Mouse (Mus musculus) heart, embryonic 11.5 days (tissue): Measurements from ENCODE around the gene Kcnb1. TPM values are rescaled to one million over a fixed set of nuclear protein-coding genes. Genes with fewer than 3 reads are reported as not detected.

ENCODE experiments used
- ATAC-seq: fragments of 200-750 bp; cut with Nextera tagmentation; replicated peaks from 2 replicates; pipeline ENCODE4 v1.8.0; 2017; ENCODE audit warnings: moderate library complexity; ENCODE audit not compliant: insufficient number of reproducible peaks, low FRiP score, low TSS enrichment
- H3K27ac ChIP-seq: fragments of 300-500 bp; sonication (generic); 2 replicates; pipeline ENCODE4 v1.5.1; 2014; ENCODE audit warnings: mild to moderate bottlenecking, low read depth, low read length
- H3K27me3 ChIP-seq: fragments of 300-500 bp; sonication (generic); 2 replicates; pipeline ENCODE4 v1.6.1; 2014; ENCODE audit warnings: mild to moderate bottlenecking, low read length, mixed read lengths; ENCODE audit not compliant: control insufficient read depth, insufficient read depth
- H3K36me3 ChIP-seq: fragments of 300-500 bp; sonication (generic); 2 replicates; pipeline ENCODE4 v1.6.1; 2014; ENCODE audit warnings: mild to moderate bottlenecking, low read length, moderate library complexity, mixed read lengths; ENCODE audit not compliant: control insufficient read depth, insufficient read depth
- H3K4me1 ChIP-seq: fragments of 300-500 bp; sonication (generic); 2 replicates; pipeline ENCODE4 v1.6.1; 2014; ENCODE audit warnings: low read length; ENCODE audit not compliant: control insufficient read depth, insufficient read depth
- H3K4me2 ChIP-seq: fragments of 300-500 bp; sonication (generic); 2 replicates; pipeline ENCODE4 v1.6.1; 2014; ENCODE audit warnings: mild to moderate bottlenecking, moderate library complexity
- H3K4me3 ChIP-seq: fragments of 300-500 bp; sonication (generic); 2 replicates; pipeline ENCODE4 v1.5.1; 2014; ENCODE audit warnings: low read depth, low read length
- H3K9ac ChIP-seq: fragments of 300-500 bp; sonication (generic); 2 replicates; pipeline ENCODE4 v1.6.1; 2014; ENCODE audit warnings: mild to moderate bottlenecking, low read depth, low read length, moderate library complexity
- H3K9me3 ChIP-seq: fragments of 300-500 bp; sonication (generic); replicated peaks from 2 replicates; pipeline ENCODE4 v1.6.1; 2016; ENCODE audit warnings: low read length; ENCODE audit not compliant: control insufficient read depth
- WGBS: fragments of 180-500 bp; shearing (Covaris S2); extraction: QIAGEN DNeasy Blood & Tissue Kit; methylation state at CpG from one replicate; pipeline ENCODE4 v1.1.7; 2014; ENCODE audit not compliant: insufficient replicate concordance; 5-methylcytosine and 5-hydroxymethylcytosine counted together
- polyA plus RNA-seq: library from polyadenylated mRNA; unstranded; fragments of >200 nt; fragmentation: Nextera tagmentation; extraction: Ambion mirVana; gene quantifications from 2 replicates; pipeline ENCODE4 v1.2.1, GENCODE M21; 2014

Gene Kcnb1
- polyA plus RNA-seq, 1 experiment from 2014 or later = 0.16 TPM

DNA sequence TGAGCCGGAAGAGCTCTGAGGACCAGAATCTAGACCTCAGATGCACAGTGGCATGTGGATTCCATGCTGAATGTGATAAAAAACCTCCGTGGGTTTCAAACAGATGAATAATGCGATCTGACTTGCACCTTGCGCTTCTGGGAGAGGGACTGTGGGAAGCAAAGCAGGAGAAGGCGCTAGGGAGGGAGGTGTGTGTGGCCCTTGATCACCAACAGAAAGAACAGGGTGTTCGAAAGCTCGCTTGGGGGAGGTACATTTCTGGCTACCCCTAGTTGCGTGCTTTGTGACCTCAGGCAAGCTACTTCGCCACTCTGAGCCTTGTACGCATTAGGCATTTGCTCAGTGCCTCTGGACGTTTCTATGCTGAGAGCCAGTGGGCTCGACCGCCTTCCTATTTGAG lies 4.0 kb downstream of the Kcnb1 start:
- no peak overlapping the region for H3K4me3 ChIP-seq
- H3K9me3 ChIP-seq = no peaks in the 10 kb centered on the region
- H3K36me3 ChIP-seq = no peaks in the 10 kb centered on the region
- H3K27me3 ChIP-seq = peaks cover 60% of the 10 kb centered on the region
- H3K9ac ChIP-seq = no peak overlapping the region
- H3K27ac ChIP-seq = no peak overlapping the region
- no peak for ATAC-seq
- no peak overlapping the region for H3K4me2 ChIP-seq
- WGBS = 46% methylated on average over 13 of the region's 13 CpGs
- H3K4me1 ChIP-seq = peaks cover 13% of the 10 kb centered on the region

DNA sequence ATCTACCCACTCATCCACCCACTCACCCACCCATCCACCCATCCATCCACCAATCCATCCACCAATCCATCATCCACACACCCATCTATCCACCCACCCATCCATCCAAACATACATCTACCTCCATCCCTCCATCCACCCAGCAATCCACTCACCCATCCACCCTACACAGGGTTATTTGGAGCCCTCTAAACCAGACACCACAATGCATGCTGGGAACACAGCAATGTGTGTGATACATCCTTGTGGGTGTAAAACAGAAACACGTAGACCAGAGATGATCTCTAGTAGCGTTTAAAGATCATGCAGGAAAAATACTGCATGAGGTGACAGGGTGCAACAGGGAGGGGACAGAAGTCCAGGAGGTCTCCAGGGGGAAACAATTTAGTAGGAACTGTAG lies 4.5 kb downstream of the Kcnb1 start:
- Histone ChIP-seq H3K4me3 (no peak overlapping the region), H3K36me3 (no peaks in the 10 kb centered on the region), H3K4me2 (no peak overlapping the region), H3K27ac (no peak overlapping the region), H3K27me3 (peaks cover 54% of the 10 kb centered on the region), H3K9ac (no peak overlapping the region), H3K4me1 (peaks cover 13% of the 10 kb centered on the region), H3K9me3 (no peaks in the 10 kb centered on the region)
- WGBS = 80% methylated on average over 2 of the region's 2 CpGs
- ATAC-seq = no peak

DNA sequence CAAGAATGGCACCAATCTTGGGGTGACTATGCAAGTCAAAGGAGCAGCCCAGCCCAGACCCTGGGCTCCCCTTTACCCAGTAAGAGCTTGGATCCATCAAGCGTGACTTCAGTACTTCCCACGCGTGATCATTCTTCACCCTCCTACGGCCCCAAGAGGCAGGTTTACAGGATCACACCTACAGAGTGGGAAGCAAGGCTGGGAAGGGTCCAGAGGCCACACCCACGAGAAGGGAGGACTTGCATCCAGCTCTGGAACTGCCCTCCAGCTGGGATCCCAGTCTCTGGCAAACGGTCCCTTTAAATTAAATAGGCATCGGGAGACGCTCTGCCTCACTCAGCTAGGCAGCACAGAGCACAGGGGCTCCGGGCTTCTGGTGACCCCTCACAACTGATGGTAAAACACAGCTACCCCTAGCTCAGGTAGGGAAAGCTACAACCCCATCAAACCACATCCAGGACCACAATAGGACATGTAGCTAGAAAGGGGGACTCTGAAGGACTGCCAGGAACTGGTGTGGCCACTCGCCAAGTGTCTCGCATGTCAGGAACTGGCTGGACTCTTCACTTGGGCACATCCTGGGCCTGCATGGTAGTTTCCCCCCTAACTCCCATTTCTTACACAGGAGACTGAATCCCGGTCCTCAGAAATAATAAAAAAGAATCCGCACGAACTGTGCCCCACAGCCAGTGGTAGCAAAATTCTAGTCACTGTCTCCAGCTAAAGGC lies 8.1 kb downstream of the Kcnb1 start:
- no peak overlapping the region for H3K4me3 ChIP-seq
- no peaks in the 10 kb centered on the region for H3K9me3 ChIP-seq
- no peaks in the 10 kb centered on the region for H3K36me3 ChIP-seq
- H3K27me3 ChIP-seq = peaks cover 20% of the 10 kb centered on the region
- ATAC-seq = no peak
- H3K4me2 ChIP-seq = no peak overlapping the region
- no peak overlapping the region for H3K27ac ChIP-seq
- H3K9ac ChIP-seq = no peak overlapping the region
- WGBS = 76% methylated on average over 14 of the region's 14 CpGs
- no peaks in the 10 kb centered on the region for H3K4me1 ChIP-seq

DNA sequence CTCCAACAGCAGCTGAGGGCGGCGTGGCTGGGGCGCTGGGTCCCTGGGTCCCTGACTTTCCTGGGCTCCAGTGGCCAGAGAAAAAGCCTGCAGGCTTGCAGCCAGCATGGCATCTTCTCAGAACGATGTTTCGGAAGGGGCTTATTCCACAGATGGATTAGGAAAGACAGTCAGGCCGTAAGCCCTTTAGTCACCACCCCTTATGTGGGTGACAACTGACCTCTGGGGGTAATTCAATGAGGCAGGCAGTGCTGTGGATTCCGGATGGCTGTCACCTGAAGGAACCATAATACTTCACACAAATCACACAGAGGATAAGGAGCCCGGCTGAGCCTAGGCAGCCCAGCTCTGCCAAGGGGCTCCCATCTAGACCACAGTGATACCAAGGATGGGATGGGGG lies 8.9 kb downstream of the Kcnb1 start:
- Histone ChIP-seq H3K27ac (no peak overlapping the region), H3K9ac (no peak overlapping the region), H3K4me2 (no peak overlapping the region), H3K9me3 (no peaks in the 10 kb centered on the region), H3K4me3 (no peak overlapping the region), H3K36me3 (no peaks in the 10 kb centered on the region), H3K27me3 (peaks cover 14% of the 10 kb centered on the region), H3K4me1 (no peaks in the 10 kb centered on the region)
- ATAC-seq = no peak
- WGBS = 74% methylated on average over 8 of the region's 8 CpGs

DNA sequence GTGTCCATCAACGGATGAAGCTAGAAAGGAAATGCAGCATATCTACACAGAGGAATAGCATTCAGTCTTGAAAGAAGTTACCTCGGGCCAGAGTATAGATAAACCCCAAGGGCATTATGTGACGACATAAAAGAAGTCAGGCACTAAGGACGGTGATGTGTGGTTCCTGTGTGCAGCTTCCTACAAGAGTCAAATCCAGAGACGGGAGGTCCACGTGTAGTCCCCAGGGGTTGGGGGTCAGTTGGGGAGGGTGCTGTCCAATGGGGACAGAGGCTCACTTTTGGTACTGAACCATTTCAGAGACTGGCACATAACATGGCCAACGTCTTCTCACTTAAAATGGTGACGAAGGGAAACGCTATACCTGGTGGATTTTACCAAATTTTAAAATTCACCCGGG lies 10.7 kb downstream of the Kcnb1 start:
- no peak overlapping the region for H3K9ac ChIP-seq
- no peaks in the 10 kb centered on the region for H3K9me3 ChIP-seq
- ATAC-seq = no peak
- H3K4me3 ChIP-seq = no peak overlapping the region
- no peak overlapping the region for H3K27ac ChIP-seq
- H3K4me1 ChIP-seq = no peaks in the 10 kb centered on the region
- peaks cover 1% of the 10 kb centered on the region; the same call in 1 of the 2 replicates for H3K27me3 ChIP-seq
- H3K4me2 ChIP-seq = no peak overlapping the region
- no peaks in the 10 kb centered on the region for H3K36me3 ChIP-seq
- 82% methylated on average over 10 of the region's 10 CpGs for WGBS

DNA sequence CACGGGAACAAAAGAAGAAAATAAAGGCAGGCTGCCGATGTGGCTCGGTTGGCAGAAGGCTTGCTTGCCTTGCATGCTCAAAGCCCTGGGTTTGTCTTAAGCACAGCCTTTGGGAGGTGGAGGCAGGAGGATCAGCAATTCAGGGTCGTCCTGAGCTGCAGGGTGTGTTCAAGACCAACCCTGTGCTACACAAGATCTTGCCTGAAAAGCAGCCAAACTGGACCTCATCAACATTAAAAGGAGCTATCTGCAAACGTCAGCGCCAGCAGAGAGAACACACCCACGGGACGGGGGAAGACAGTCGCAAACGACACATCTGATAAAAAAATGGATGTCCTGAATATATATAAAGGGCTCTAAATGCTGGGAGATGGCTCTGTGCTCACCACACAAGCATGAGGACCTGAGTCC lies 12.7 kb downstream of the Kcnb1 start:
- Histone ChIP-seq H3K9me3 (no peaks in the 10 kb centered on the region), H3K4me1 (no peaks in the 10 kb centered on the region), H3K27ac (no peak overlapping the region), H3K9ac (no peak overlapping the region), H3K4me2 (no peak overlapping the region), H3K27me3 (no peaks in the 10 kb centered on the region; the same call in 1 of the 2 replicates), H3K4me3 (no peak overlapping the region), H3K36me3 (no peaks in the 10 kb centered on the region)
- no peak for ATAC-seq
- 59% methylated on average over 10 of the region's 10 CpGs for WGBS

DNA sequence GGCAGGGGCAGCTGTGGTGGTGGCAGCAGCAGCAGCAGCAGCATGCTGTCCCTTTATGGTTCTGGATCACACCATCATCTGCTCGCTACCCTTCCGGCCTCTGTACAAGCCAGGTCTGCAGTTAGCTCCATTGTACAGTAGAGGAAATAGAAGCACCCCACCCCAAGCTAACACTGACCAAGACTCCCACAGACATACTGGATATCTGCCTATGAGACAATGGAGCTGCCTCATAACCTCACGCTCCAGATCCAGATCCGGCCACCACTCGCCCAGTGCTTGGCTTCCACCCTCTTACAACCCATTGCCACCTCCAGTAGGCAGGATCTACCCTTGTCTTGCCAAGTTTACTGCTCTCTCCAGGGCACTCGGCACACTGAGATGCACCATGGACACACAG lies 14.7 kb downstream of the Kcnb1 start:
- no peaks in the 10 kb centered on the region; the same call in 1 of the 2 replicates for H3K27me3 ChIP-seq
- ATAC-seq = no peak
- no peaks in the 10 kb centered on the region for H3K4me1 ChIP-seq
- H3K4me2 ChIP-seq = no peak overlapping the region
- H3K36me3 ChIP-seq = no peaks in the 10 kb centered on the region
- H3K9ac ChIP-seq = no peak overlapping the region
- no peak overlapping the region for H3K27ac ChIP-seq
- H3K4me3 ChIP-seq = no peak overlapping the region
- H3K9me3 ChIP-seq = no peaks in the 10 kb centered on the region
- WGBS = 84% methylated on average over 6 of the region's 6 CpGs

DNA sequence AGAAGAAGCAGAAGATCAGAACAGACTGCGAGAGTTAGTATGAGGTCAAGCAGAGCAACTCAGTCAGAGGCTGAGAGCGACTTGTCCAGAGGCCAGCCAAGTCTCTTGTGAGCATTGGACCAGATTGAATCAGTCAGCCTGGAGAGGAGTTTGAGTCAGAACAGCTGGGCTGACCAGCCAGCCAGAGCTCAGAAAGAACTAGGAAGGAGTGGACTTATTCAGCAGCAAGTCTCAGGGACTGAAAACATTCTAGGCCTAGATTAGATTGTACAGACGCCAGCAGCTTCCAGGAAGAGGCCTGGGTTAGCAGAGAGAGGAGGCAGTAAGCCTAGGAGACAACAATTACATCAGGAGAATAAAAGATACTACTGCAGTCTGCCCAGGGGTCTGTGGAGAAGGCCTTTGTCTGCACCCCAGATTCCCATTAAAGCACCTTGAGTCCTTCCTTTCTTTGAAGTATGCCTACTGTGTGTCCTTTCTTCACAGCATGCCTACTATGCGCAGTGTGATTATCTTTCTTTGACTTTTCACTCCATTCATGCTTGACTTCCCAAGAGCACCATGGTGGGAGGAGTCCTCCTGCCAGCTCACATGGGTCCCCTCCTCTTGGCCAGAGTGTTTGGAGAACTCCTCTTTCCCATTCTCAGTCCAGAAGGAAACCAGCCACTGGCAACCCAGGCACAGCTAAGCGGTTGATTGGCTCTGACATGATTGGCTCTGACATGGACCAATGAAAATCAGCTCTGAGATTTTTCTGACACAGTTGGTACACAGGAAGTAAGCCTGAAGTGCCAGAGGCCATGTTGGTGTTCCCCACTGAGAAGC lies 16.7 kb downstream of the Kcnb1 start:
- ATAC-seq = no peak
- no peak overlapping the region for H3K27ac ChIP-seq

More for the DNA sequence above, 16.7 kb downstream of the Kcnb1 start:
- WGBS = 62% methylated on average over 5 of the region's 5 CpGs
- Histone ChIP-seq H3K9ac (no peak overlapping the region), H3K9me3 (no peaks in the 10 kb centered on the region), H3K4me3 (no peak overlapping the region), H3K36me3 (no peaks in the 10 kb centered on the region), H3K4me1 (no peaks in the 10 kb centered on the region), H3K27me3 (no peaks in the 10 kb centered on the region), H3K4me2 (no peak overlapping the region)
